Mouse (Mus musculus): ENCODE results near the gene C730034F03Rik. TPM values are rescaled to one million over a fixed set of nuclear protein-coding genes. Genes with fewer than 3 reads are reported as not detected.
A peak's percentile ranks its signal among the peaks of the same experiment; 100 is the strongest.

The C730034F03Rik gene
- polyA plus RNA-seq, 1 experiment from 2014 or later, result 1.7 TPM

GRCm38 (mm10) chr15:89459821-89460220 is 30.4 kb downstream of the C730034F03Rik start:
- H3K9me3 ChIP-seq (replicated peaks; ENCODE audit: low read length), result no peaks in the 10 kb centered on the region
- no peak overlapping the region for H3K4me2 ChIP-seq (ENCODE audit: low read length)
- 77% methylated on average over 7 of the region's 7 CpGs for WGBS
- no peak overlapping the region for H3K9ac ChIP-seq (ENCODE audit: low read depth, low read length)
- DNase-seq (ENCODE audit: low spot score), result no peak
- H3K27ac ChIP-seq, result no peak overlapping the region
- no peaks in the 10 kb centered on the region for H3K4me1 ChIP-seq (replicated peaks; ENCODE audit: insufficient read depth, low read length)
- H3K36me3 ChIP-seq (ENCODE audit: insufficient read depth, low read length), result no peaks in the 10 kb centered on the region
- no peaks in the 10 kb centered on the region for H3K27me3 ChIP-seq (ENCODE audit: insufficient read depth, low read length)
- ATAC-seq (replicated peaks; ENCODE audit: low FRiP score, low read depth), result no peak
- no peak overlapping the region for H3K4me3 ChIP-seq (replicated peaks; ENCODE audit: low read depth, low read length)
- TF ChIP-seq CTCF (IDR thresholded peaks at IDR 0.05; ENCODE audit: low read depth), result no peak

GRCm38 (mm10) chr15:89460298-89460697 is 30.9 kb downstream of the C730034F03Rik start:
- DNase-seq (ENCODE audit: low spot score) (no peak), ATAC-seq (replicated peaks; ENCODE audit: low FRiP score, low read depth) (no peak)
- H3K36me3 ChIP-seq (ENCODE audit: insufficient read depth, low read length), result no peaks in the 10 kb centered on the region
- no peak overlapping the region for H3K27ac ChIP-seq
- no peak overlapping the region for H3K9ac ChIP-seq (ENCODE audit: low read depth, low read length)
- H3K27me3 ChIP-seq (ENCODE audit: insufficient read depth, low read length), result no peaks in the 10 kb centered on the region
- H3K9me3 ChIP-seq (replicated peaks; ENCODE audit: low read length), result no peaks in the 10 kb centered on the region
- no peak for TF ChIP-seq CTCF (IDR thresholded peaks at IDR 0.05; ENCODE audit: low read depth)
- no peaks in the 10 kb centered on the region for H3K4me1 ChIP-seq (replicated peaks; ENCODE audit: insufficient read depth, low read length)
- H3K4me2 ChIP-seq (ENCODE audit: low read length), result no peak overlapping the region
- 57% methylated on average over 10 of the region's 10 CpGs for WGBS
- no peak overlapping the region for H3K4me3 ChIP-seq (replicated peaks; ENCODE audit: low read depth, low read length)

GRCm38 (mm10) chr15:89461321-89461720 is 31.9 kb downstream of the C730034F03Rik start:
- H3K4me3 ChIP-seq (replicated peaks; ENCODE audit: low read depth, low read length), result no peak overlapping the region
- DNase-seq (ENCODE audit: low spot score) (no peak), ATAC-seq (replicated peaks; ENCODE audit: low FRiP score, low read depth) (no peak)
- WGBS, result 80% methylated on average over 15 of the region's 15 CpGs
- no peak overlapping the region for H3K4me2 ChIP-seq (ENCODE audit: low read length)
- no peak for TF ChIP-seq CTCF (IDR thresholded peaks at IDR 0.05; ENCODE audit: low read depth)
- no peak overlapping the region for H3K27ac ChIP-seq
- H3K27me3 ChIP-seq (ENCODE audit: insufficient read depth, low read length), result no peaks in the 10 kb centered on the region
- no peaks in the 10 kb centered on the region for H3K9me3 ChIP-seq (replicated peaks; ENCODE audit: low read length)
- no peak overlapping the region for H3K9ac ChIP-seq (ENCODE audit: low read depth, low read length)
- H3K36me3 ChIP-seq (ENCODE audit: insufficient read depth, low read length), result no peaks in the 10 kb centered on the region
- no peaks in the 10 kb centered on the region for H3K4me1 ChIP-seq (replicated peaks; ENCODE audit: insufficient read depth, low read length)

- Histone ChIP-seq H3K4me2 (ENCODE audit: low read length) (no peak overlapping the region), H3K27ac (no peak overlapping the region), H3K27me3 (ENCODE audit: insufficient read depth, low read length) (no peaks in the 10 kb centered on the region), H3K36me3 (ENCODE audit: insufficient read depth, low read length) (no peaks in the 10 kb centered on the region), H3K4me3 (replicated peaks; ENCODE audit: low read depth, low read length) (no peak overlapping the region), H3K9ac (ENCODE audit: low read depth, low read length) (no peak overlapping the region), H3K9me3 (replicated peaks; ENCODE audit: low read length) (no peaks in the 10 kb centered on the region), H3K4me1 (replicated peaks; ENCODE audit: insufficient read depth, low read length) (no peaks in the 10 kb centered on the region)
- 83% methylated on average over 7 of the region's 7 CpGs for WGBS
- TF ChIP-seq CTCF (IDR thresholded peaks at IDR 0.05; ENCODE audit: low read depth), result no peak
- DNase-seq (ENCODE audit: low spot score), result no peak
- ATAC-seq (replicated peaks; ENCODE audit: low FRiP score, low read depth), result no peak
Observed at GRCm38 (mm10) chr15:89462176-89462575, 32.8 kb downstream of the C730034F03Rik start.

GRCm38 (mm10) chr15:89463334-89464235 is 34.2 kb downstream of the C730034F03Rik start:
- Histone ChIP-seq H3K27me3 (ENCODE audit: insufficient read depth, low read length) (no peaks in the 10 kb centered on the region), H3K4me2 (ENCODE audit: low read length) (no peak overlapping the region), H3K4me3 (replicated peaks; ENCODE audit: low read depth, low read length) (no peak overlapping the region), H3K27ac (no peak overlapping the region), H3K9ac (ENCODE audit: low read depth, low read length) (no peak overlapping the region), H3K9me3 (replicated peaks; ENCODE audit: low read length) (no peaks in the 10 kb centered on the region), H3K4me1 (replicated peaks; ENCODE audit: insufficient read depth, low read length) (no peaks in the 10 kb centered on the region), H3K36me3 (ENCODE audit: insufficient read depth, low read length) (no peaks in the 10 kb centered on the region)
- no peak for ATAC-seq (replicated peaks; ENCODE audit: low FRiP score, low read depth)
- DNase-seq (ENCODE audit: low spot score), result peak; percentile 33
- peak; percentile 51 for TF ChIP-seq CTCF (IDR thresholded peaks at IDR 0.05; ENCODE audit: low read depth)
- 51% methylated on average over 5 of the region's 5 CpGs for WGBS

- Histone ChIP-seq H3K36me3 (ENCODE audit: insufficient read depth, low read length) (no peaks in the 10 kb centered on the region), H3K4me2 (ENCODE audit: low read length) (no peak overlapping the region), H3K4me3 (replicated peaks; ENCODE audit: low read depth, low read length) (no peak overlapping the region), H3K4me1 (replicated peaks; ENCODE audit: insufficient read depth, low read length) (no peaks in the 10 kb centered on the region), H3K9ac (ENCODE audit: low read depth, low read length) (no peak overlapping the region), H3K9me3 (replicated peaks; ENCODE audit: low read length) (no peaks in the 10 kb centered on the region), H3K27ac (no peak overlapping the region), H3K27me3 (ENCODE audit: insufficient read depth, low read length) (no peaks in the 10 kb centered on the region)
- TF ChIP-seq CTCF (IDR thresholded peaks at IDR 0.05; ENCODE audit: low read depth), result no peak
- ATAC-seq (replicated peaks; ENCODE audit: low FRiP score, low read depth) (no peak), DNase-seq (ENCODE audit: low spot score) (no peak)
- WGBS, result 12% methylated on average over 1 of the region's 1 CpGs
Observed at GRCm38 (mm10) chr15:89465052-89465451, 35.7 kb downstream of the C730034F03Rik start.

All from kidney, postnatal 0 days (tissue).